Mouse (Mus musculus) brain, embryonic 14.5 days (tissue): ENCODE results near the gene Mindy3.

Experiments
- CTCF ChIP-seq: fragments of 200-500 bp; IDR thresholded peaks from 2 replicates; pipeline ENCODE4 v1.5.1; 2012; ENCODE audit warnings: inconsistent platforms, mild to moderate bottlenecking, moderate library complexity, borderline replicate concordance; ENCODE audit not compliant: insufficient read depth, insufficient read length; ENCODE audit errors: extremely low read depth
- POLR2A ChIP-seq: fragments of 200-500 bp; IDR thresholded peaks from 2 replicates; pipeline ENCODE4 v1.6.1; 2012; ENCODE audit warnings: mild to moderate bottlenecking, inconsistent platforms, borderline replicate concordance; ENCODE audit not compliant: poor library complexity, insufficient read depth, insufficient read length, severe bottlenecking; ENCODE audit errors: extremely low read depth

DNA sequence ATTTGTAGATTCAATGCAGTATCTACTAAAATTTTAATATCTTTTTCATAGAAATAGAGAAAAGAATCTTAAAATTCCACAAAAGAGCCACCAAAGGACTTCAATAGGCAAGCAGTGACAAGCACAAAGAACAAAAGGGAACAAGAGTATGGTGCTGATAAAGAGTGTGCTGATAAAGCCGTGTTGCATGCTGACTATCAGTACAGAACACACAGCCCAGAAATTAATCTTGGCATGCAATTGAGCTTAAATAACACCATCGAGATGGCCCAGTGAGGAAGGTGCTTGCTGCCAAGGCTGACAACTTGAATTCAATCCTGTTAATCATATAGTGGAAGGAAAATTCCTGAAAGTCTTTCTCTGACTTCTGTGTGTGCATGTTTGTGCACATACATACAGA, 50.8 kb downstream of the Mindy3 start:
- no peak for TF ChIP-seq CTCF
- no peak for TF ChIP-seq POLR2A
